Mouse (Mus musculus): ENCODE results near the gene Timm8a2.
A peak's percentile ranks its signal among the peaks of the same experiment; 100 is the strongest.

Gene Timm8a2

DNA sequence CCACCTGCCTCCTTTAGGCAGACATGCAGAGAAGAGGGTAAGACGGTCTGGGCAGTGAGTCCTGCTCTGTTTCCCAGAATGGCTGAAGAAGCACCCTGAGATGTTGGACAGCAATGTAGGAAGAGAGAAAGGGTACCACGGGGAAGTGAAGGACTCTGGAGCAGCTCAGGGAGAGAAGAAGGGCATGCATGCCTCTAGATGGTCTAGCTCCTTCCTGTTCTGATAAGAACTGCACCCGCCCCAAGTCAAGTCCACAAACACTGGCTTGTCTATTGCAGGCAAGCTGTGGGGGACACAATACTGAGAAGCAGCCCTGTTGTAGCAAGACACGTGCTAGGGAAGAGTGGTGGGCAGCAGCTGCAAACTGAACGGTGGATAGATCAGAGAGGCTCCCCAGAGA is 22.3 kb upstream of the Timm8a2 start:
- DNase-seq (ENCODE audit: low spot score) = peak; percentile 54

DNA sequence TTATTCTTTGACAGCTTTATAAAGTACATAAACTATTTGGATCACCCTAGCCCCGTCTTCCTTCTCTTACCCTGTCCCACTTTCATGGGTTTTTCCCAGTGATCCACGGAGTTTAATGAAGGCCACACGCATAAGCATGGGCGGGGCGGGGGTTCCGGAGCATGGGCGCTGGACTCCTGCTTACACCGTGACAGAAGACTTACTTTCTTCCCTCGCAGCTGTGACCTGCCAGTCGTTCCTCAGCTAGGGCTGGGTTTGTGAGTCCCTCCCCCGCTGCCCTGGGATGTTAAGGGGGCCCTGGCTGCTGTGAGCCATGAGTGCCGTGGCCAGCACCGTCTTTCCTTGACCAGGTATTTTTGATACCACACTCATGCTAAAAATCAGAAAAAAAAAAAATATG is 21.7 kb upstream of the Timm8a2 start:
- DNase-seq (ENCODE audit: low spot score) = no peak

DNA sequence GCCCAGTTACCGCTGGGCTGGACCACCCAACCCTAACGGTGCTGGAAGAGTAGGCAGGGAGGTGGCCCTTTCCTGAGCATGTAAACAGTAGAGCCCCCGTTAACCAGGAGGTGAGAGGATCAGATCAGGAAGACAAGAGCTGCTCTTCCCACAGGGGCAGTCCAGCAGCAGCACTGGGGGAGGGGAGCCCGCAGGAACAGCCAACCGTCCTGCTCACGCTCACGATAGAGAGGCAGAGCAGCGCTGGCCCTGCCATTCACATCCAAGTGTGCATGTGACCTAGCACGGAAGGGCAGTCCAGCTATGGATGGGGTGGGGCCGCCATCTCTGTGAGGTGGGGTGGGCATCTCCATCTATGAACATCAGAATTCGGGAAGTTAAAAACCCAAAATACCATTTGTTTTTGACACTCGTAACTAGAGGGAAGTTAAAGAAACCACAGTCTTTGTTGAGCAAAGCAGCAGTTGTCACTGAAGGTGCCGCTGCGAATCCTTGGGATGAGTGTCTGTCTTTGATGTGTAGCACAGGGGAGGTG is 21.0 kb upstream of the Timm8a2 start:
- peak; percentile 75 for DNase-seq (ENCODE audit: low spot score)

DNA sequence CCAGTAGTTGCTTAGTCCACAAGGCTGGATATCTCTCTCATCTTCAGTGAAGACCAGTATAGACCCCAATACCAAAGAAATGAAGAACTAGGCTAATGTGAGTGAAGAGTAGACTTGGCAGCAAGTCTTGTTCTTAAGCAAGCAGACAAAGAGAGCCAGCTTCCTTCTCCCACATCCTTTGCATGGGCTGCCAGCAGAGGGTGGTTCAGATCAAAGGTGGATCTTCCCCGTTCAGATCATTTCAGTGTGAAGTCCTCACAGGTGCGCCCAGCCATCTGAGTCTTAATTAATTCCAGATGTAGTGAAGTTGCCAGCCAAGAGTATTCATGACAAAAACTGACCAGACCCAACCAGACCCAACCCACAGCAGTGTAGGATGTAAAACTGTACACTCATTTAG is 16.5 kb upstream of the Timm8a2 start:
- peak; percentile 58 for DNase-seq (ENCODE audit: low spot score)

DNA sequence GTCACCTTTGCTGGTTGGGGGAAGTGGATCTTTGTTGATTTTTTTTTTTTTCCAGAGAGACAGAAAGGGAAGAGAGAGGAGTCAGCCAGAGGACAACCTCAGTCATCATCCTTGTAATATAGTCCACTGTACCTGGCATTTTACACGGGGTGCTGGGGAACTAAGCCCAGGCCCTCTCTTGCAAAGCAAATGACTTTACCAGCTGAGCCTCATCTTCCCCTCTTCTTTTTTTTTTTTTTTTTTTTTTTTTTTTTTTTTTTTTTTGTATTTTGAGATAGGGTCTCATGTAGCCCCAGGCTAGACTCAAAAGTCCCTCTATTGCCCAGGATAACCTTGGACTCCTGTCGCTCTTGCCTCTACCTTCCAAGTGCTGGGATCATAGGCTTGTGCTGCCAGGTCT is 15.1 kb upstream of the Timm8a2 start:
- no peak for DNase-seq (ENCODE audit: low spot score)

DNA sequence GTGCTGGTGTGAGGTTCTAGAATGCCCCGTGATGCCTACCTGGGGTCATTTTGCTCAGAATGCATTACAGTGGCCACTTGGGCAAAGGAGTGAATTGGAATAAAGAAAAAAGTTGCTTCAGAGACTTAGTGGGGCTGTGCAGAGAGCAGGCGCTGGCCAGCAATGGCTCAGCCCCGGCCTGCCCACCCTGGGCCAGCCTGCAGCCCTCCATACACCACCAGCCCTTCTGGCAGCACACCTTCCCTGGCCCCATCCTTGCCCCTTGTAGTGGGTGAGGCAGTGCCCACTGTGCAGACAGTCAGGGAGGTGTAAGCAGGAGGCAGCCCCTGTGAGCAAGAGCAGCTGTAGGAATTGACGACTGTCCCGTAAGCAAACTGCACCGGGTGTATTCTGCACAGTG is 13.9 kb upstream of the Timm8a2 start:
- no peak for DNase-seq (ENCODE audit: low spot score)

DNA sequence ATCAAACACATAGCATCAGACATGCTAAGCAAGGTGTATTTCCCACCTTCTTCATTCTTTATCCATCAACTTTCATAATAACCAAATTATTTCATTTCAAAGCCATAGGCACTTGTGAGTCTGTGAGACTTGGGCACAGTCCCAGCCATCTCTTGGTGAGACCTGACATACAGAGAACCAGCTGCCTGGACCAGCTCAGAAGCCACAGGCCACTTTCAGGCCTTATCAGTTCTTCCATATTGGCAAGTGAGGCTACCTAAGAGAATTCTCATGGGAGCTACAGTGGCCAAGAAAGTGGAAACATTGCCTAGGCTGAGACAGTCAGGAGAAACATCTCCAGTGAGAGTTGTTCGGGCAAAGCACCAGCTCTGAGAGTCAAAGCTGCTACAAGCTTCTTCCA is 11.4 kb upstream of the Timm8a2 start:
- DNase-seq (ENCODE audit: low spot score) = no peak

DNA sequence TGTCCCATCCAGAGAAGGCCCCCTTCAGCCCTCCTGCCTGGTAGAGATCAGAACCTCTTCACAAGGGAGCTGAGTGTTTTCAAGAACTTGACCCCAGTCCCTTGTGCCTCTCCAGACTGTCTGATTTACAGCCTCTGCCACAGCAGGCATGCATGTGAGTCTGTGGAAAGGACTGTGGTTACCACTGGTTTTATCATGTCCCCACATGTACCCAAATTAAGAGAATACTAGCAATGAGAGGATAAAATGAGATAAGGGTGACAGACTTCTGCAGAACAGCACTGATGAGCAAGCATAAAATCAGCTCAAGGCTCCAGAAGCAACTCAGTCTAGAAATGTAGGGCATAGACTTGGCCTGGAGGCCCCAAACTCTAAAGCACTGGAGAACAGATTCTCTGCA is 10.5 kb upstream of the Timm8a2 start:
- DNase-seq (ENCODE audit: low spot score) = no peak

DNA sequence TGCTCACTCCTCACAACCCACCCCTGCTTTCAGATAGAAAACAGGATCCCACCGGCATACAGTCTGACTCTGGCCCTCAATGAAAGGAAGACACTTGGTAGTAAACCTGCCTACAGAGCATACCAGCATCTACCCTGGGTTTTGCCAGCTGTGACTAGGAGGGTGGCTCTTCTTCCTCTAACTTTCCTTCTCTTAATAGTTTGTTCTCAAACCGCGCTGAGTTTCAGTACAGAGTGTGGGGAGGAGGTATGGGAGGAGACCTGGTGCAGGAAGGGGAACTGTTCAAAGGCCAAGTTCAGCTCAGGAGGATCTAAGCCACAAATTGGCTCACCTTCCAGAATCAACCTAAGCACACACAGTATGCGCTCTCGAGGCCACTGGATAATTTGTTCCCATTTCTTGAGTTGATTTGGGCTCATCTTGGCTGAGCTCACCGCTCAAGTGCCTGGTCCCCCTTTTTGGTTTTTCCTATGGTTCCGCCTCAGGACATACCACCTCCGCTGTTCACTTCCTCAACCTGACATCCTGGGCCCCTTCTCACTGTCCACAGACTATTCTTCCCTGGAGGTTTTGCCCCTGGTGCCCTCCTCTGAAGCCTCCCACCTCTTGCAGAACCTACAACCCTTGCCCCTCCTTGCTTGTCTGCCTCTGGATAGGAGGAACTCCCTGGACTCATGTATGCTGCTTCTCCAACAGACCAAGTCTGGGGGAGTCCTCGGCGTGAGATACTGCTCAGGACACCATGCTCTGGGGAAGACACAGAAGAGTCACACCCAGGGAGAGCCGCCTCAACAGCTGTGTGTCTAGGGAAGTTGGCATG is 5.3 kb upstream of the Timm8a2 start:
- peak; percentile 79 for DNase-seq (ENCODE audit: low spot score)

DNA sequence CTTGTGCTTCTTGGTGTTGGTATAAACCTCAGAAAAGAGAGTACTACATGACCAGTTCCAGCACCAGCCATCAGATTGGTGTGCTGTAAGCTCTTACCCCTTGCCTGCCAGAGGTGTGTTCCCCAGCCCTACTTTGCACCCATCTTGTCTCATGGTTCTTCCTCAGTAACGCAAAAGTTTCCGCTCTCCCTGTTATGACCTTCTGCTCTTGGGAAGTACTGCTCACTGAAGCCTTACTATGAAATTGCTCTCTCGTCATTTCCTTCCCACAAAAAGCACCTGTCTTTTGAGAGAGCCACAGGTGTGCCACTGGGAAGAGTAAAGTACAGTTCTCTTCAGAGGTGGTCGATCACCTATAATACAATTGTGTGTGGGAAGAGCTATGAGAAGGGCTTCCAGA is 4.6 kb upstream of the Timm8a2 start:
- DNase-seq (ENCODE audit: low spot score) = no peak

DNA sequence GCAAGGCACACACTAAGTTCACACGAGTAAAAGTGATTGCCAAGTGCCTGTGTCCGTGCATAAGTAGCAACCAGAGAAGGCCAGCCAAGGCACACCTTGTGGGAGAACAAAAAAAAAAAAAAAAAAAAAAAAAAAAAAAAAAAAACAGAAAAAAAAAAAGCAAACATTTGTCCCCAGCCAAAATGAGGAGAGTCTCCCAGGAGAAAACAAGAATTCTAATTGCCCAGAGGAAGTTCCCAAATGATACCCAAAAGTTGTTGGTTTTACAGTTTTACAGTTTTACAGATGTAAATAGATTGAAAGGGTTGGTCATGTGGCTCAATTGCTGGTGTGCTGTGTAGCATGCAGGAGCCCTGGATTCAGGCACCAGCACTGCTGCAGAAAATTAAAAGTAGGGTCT is 2.4 kb upstream of the Timm8a2 start:
- DNase-seq (ENCODE audit: low spot score) = no peak

DNA sequence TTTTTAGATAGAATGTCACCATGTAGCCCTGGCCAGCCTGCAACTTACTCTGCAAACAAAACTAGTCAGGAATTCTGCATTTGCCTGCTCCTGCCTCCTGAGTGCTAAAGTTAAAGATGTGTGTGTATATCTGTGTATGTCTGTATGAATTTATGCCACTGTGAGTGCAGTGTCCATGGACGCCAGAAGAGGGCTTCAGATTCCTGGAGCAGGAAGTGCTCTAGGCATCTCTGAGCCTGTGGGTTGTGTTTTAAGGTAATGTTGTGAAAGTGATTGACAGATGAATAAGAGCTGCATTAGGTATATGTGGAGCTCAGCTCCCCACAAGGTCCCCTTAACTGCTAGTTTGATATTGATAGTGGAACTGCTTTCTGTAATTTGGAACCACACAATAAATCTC is 707 bp downstream of the Timm8a2 start:
- no peak for DNase-seq (ENCODE audit: low spot score)

DNA sequence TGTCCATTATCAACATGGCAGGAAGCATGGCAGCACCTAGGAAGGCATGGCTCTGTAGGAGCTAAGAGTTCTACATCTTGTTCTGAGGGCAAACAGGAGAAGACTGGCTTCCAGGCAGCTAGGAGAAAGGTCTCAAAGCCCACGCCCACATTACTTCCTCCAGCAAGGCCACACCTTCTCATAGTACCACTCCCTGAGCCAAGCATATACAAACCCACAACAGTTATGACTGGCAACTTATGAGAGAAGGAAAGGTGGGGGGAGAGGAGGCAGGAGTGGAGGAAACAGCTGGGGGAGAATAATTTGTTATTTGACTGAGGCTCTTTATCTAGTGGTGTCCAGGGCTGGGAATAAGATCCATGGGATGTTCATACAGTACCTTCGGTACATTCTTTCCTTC is 1.4 kb downstream of the Timm8a2 start:
- peak; percentile 49 for DNase-seq (ENCODE audit: low spot score)

DNA sequence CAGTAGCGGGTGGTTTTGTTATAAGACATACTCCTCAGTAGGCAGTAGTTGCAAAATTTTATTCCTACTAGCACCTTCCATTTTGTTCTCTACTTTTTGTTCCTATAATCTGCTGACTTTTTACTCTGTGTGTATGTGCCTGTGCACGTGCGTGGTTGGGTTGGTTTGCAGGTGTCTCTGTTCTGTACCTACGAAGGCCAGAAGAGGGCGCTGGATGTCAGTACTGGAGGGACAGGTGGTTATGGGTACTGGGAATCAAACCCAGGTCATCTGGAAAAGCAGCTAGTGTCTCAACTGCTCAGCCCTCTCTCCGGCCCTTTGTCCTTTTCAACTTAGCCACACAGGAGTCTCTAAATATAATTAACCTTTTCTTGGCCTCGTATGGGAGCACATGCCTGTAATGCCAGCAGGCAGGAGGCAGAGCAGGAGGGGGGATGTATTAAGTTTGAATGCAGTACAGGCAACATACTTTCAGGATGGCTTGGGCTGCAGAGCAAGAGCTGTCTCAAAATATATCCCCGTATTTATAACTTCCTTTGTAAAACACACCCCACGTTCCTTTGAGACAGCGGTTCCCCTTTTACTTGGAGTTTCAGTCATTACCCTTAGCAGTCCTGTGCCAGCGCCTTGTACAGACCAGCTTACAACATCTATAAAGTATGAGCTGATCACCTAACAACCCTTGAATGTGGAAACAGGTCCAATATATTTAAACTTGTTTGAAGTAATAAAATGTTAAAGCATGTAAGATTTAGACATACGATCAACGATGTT is 4.6 kb downstream of the Timm8a2 start:
- DNase-seq (ENCODE audit: low spot score) = no peak

DNA sequence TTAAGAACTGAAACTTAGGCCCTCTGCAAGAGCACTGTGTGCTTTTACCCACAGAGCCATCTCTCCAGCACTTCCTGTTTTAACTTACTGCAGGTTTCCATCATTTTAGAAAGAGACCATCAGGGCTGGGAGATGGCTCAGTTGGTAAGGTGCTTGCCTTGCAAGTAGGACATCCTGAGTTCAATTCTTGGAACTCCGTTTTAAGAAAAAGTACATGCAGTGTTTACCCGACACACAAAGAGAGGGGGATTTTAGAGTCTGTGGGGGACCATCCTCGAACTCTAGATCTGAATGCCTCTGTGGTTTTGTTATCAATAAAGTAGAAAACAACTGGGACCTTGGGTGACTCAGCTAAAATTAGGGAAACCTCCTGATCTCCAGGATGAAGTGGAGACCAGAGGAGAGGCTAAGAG is 6.9 kb downstream of the Timm8a2 start:
- DNase-seq (ENCODE audit: low spot score) = no peak

DNA sequence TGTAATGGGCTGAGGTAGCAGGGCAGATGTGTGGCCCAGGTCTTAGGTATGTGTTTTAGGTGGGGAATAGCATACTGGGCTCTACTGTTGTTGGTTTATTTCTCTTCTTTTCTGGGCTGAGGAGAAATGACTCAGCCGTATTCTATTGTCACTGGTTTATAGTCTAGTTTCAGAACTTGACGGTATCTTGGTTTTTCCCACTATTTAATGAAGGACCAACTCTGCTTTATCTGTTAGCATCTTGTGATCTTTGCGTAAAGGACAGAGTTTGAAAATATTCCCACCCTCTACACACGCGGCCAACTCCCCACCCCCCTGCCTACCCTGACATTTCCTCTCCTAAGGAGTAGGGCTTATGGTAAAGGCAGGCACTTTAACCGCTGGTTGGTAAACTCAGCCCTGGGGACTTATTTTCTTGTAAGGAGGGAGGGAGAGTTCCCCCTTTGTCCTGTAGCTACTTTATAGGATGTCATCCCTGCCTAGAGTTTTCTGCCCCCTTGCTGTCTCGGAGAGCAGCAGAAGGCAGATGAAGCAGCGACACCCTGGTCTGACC is 7.7 kb downstream of the Timm8a2 start:
- DNase-seq (ENCODE audit: low spot score) = no peak

DNA sequence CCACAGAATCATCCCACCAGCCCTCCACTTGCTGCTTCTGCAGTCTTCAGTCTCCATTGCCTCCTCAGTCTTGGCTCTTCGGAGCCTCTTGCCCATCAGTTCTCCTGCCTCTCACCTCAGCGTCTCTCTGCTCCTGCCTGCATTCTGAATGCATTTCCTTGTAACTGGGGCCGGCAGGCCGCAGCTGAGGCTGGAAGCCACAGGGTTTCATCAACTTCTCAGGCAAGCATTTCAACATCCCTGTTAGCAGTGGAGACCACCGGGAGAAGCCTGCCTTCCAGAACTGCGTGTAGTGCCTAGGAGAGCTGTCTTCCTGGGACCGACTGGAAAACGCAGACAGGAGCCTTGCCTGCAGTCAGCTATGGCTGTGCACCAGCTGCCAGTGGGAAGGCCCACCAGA is 13.3 kb downstream of the Timm8a2 start:
- no peak for DNase-seq (ENCODE audit: low spot score)

DNA sequence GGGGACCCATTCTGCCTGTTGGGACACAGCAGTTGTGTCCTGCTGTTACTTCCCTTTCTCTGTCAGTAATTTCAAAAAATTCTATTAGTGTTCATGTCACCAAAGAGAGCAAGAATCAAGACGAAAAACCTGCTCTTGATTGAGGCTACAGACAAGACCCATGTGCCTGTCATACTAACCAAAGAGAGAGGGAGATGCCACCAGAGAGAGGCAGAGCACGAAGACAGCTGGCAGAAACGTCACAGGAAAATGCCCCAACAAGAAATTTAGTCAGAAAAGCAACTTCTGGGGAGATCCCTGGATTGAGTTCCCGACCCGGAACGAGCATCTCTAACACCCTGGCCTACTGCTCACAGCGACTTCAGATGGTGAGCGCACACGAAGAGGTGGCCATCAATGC is 14.3 kb downstream of the Timm8a2 start:
- DNase-seq (ENCODE audit: low spot score) = no peak

DNA sequence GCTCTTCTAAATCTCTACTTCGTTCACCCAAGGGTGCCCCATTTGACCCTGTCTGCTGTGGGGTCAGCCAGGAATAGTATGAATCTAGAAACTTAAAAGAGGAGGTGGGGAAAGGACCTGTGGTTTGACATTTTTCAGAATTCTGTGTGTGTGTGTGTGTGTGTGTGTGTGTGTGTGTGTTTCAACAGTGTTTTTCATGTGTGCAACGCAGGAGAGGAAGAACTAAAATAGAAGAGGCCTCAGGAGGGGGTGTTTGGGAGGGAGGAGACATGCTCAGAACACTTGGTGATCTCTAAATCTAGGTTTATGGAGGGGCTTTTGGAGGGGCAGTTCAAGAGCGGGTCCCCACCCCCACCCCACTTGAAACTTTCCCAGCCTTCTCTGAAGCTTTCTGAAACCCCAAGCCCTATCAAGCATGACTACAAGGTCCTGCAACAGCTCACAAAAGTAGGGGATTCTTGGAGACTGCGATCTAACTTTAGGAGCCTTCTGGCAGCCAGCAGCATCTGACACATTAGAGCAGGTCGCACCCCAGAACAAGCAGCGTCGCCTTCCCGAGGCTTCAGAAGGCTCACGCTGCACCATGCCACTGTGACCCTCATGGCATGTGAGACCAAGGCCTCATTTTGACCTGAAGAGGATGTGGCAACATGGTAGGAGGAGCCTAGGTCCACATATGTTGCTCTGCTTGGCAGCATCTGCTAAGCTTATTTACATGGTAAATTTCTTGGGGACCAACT is 18.6 kb downstream of the Timm8a2 start:
- peak; percentile 57 for DNase-seq (ENCODE audit: low spot score)

DNA sequence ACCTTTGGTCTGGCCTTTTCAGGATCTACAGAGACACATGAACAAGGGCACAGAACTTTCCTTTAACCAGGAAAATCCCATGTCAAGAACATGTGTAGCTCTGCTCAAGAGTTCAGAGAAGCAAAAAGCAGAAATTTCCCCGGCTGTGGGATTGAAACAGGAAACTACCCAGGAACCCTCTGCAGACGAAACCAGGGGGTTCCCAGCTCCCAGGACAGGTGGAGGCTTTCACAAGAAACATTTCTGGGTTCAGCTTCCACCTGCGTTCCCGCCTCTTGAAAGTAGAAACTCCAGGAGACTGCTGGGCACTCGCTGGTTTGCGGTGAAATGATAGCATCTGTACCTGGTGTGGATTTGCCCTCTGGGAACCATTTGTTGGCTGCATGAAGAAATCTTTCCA is 22.4 kb downstream of the Timm8a2 start:
- DNase-seq (ENCODE audit: low spot score) = no peak

DNA sequence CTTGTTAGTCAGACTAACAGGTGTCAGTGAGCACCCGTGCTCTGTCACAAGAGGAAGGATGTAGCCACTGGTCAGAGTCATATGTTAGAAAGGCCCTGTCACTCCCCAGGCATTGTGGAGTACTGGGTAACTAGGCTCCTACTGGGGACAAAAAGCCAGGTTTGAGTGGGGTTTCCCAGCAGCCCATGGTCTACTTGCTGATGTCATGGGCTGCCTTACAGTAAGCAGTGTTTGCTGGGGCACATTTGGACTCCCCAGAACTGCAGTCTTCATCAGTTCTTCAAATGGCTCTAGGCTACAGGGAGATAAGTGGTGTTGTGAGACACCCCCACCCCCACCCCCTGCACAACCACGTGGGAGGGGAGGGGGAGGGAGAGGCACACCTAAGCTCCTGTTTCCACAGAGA is 23.5 kb downstream of the Timm8a2 start:
- peak; percentile 34 for DNase-seq (ENCODE audit: low spot score)

DNA sequence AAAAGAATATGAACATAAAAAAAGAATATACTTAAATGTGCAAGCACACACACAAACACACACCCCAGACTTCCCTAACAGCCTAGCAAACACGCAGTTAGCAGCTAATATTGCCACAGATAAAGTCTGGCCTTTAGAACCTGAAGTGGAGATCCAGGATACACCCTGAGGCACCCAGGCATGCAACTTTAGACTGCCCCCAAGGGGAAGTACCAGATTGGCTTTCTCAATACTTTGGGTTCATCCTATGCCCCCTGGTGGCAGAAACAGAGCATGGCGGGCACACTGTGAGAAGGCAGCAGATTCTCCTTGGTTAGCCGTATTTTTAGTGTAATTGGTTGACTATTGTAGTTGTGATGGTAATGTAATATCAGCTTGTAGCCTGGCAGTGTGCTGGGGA is 26.2 kb downstream of the Timm8a2 start:
- DNase-seq (ENCODE audit: low spot score) = peak; percentile 89

All from T-cell, adult 2 months (primary cell).